ENCODE assay signal across 8 mouse cellular contexts in the genomic region with DNA sequence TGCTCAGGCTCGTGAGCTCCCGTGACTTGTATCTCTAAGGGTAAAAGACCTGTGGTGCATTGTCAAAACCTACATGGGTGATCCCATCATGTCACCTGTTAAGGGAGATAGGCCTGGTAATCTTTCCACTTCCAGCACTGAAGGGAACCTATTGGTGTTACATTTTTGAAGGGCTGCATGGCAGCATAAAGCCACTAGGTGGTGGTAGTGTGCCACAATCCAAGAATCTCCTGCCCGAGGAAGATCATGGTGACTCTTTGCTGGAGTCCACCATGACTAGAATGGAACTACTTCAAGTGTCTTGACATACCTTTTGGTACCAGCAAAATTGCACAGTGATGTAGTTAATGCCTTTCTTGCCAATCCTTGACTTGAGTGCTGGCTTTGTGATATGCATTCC. TPM values are rescaled to one million over a fixed set of nuclear protein-coding genes. Genes with fewer than 3 reads are reported as not detected.
DNase-seq lines count a peak whose midpoint lies in the region; ATAC-seq and TF ChIP-seq lines count a peak whose summit lies in the region.

No protein-coding gene starts in this region.

- no peak overlapping the region for H3K9ac ChIP-seq in forebrain, embryonic 15.5 days (replicated peaks)
- no peak overlapping the region for H3K9ac ChIP-seq in liver, embryonic 11.5 days (ENCODE audit: low read depth, low read length)

- peak; percentile 58 for DNase-seq in forebrain, embryonic 10.5 days (ENCODE audit: extremely low spot score, low spot score)
- DNase-seq in adrenal gland, postnatal 25 days = peak; percentile 41
- DNase-seq in embryonic facial prominence, embryonic 10.5 days (ENCODE audit: low spot score) = peak; percentile 66
- peak; percentile 66 for DNase-seq in kidney, adult 9 months
- DNase-seq in liver, embryonic 11.5 days (ENCODE audit: low spot score) = peak; percentile 44
- peak; percentile 73 to 75 for DNase-seq in right cerebral cortex, adult 2 months (ENCODE audit: low spot score in 2 of 2)

- 32% methylated on average over 3 of the region's 3 CpGs for WGBS in forebrain, embryonic 10.5 days
- WGBS in forebrain, embryonic 15.5 days = 33% methylated on average over 3 of the region's 3 CpGs
- 34% methylated on average over 3 of the region's 3 CpGs for WGBS in embryonic facial prominence, embryonic 10.5 days
- WGBS in liver, embryonic 11.5 days = 27% methylated on average over 3 of the region's 3 CpGs

- H3K79me3 ChIP-seq in C2C12 (ENCODE audit: low read depth) = no peaks in the 10 kb centered on the region

- H3K36me3 ChIP-seq in forebrain, embryonic 10.5 days (replicated peaks) = no peaks in the 10 kb centered on the region
- no peaks in the 10 kb centered on the region for H3K36me3 ChIP-seq in forebrain, embryonic 15.5 days
- no peaks in the 10 kb centered on the region for H3K36me3 ChIP-seq in C2C12 (ENCODE audit: control insufficient read depth, insufficient read depth)
- no peaks in the 10 kb centered on the region for H3K36me3 ChIP-seq in embryonic facial prominence, embryonic 10.5 days (replicated peaks)
- H3K36me3 ChIP-seq in liver, embryonic 11.5 days (ENCODE audit: control insufficient read depth, insufficient read depth, low read length) = no peaks in the 10 kb centered on the region

- H3K79me2 ChIP-seq in C2C12 (ENCODE audit: control insufficient read depth, insufficient read depth) = no peaks in the 10 kb centered on the region

- no peaks in the 10 kb centered on the region for H3K27me3 ChIP-seq in forebrain, embryonic 10.5 days (ENCODE audit: poor library complexity, severe bottlenecking)
- H3K27me3 ChIP-seq in forebrain, embryonic 15.5 days = no peaks in the 10 kb centered on the region
- H3K27me3 ChIP-seq in C2C12 (ENCODE audit: control insufficient read depth, insufficient read depth, insufficient read length) = peaks cover 6% of the 10 kb centered on the region
- H3K27me3 ChIP-seq in embryonic facial prominence, embryonic 10.5 days (replicated peaks; ENCODE audit: low read depth, poor library complexity, severe bottlenecking) = no peaks in the 10 kb centered on the region
- H3K27me3 ChIP-seq in liver, embryonic 11.5 days (replicated peaks; ENCODE audit: control insufficient read depth, insufficient read depth, low read length) = no peaks in the 10 kb centered on the region

- no peak overlapping the region for H3K27ac ChIP-seq in forebrain, embryonic 10.5 days
- H3K27ac ChIP-seq in forebrain, embryonic 15.5 days (replicated peaks) = no peak overlapping the region
- H3K27ac ChIP-seq in embryonic facial prominence, embryonic 10.5 days (replicated peaks) = no peak overlapping the region
- no peak overlapping the region for H3K27ac ChIP-seq in liver, embryonic 11.5 days (ENCODE audit: low read depth, low read length)

- ATAC-seq in forebrain, embryonic 15.5 days (replicated peaks) = no peak
- no peak; the same call in 1 of the 2 replicates for ATAC-seq in liver, embryonic 11.5 days (replicated peaks; ENCODE audit: low FRiP score)

- no peaks in the 10 kb centered on the region for H3K9me3 ChIP-seq in forebrain, embryonic 10.5 days
- no peaks in the 10 kb centered on the region for H3K9me3 ChIP-seq in forebrain, embryonic 15.5 days
- no peaks in the 10 kb centered on the region for H3K9me3 ChIP-seq in embryonic facial prominence, embryonic 10.5 days
- no peaks in the 10 kb centered on the region for H3K9me3 ChIP-seq in liver, embryonic 11.5 days (ENCODE audit: control insufficient read depth, low read length)

- no peak overlapping the region for H3K4me3 ChIP-seq in forebrain, embryonic 10.5 days
- no peak overlapping the region for H3K4me3 ChIP-seq in forebrain, embryonic 15.5 days
- no peak overlapping the region for H3K4me3 ChIP-seq in C2C12 (ENCODE audit: insufficient read depth, poor library complexity, severe bottlenecking)
- H3K4me3 ChIP-seq in embryonic facial prominence, embryonic 10.5 days = no peak overlapping the region
- H3K4me3 ChIP-seq in liver, embryonic 11.5 days (ENCODE audit: low read depth, low read length) = no peak overlapping the region

- no peak overlapping the region for H3K4me2 ChIP-seq in forebrain, embryonic 15.5 days (replicated peaks)
- no peak overlapping the region for H3K4me2 ChIP-seq in liver, embryonic 11.5 days

- TF ChIP-seq CTCF in C2C12 (IDR thresholded peaks at IDR 0.05; ENCODE audit: control insufficient read depth, insufficient read depth, insufficient read length) = peak; percentile 33

- no peak overlapping the region for H3ac ChIP-seq in C2C12 (ENCODE audit: control insufficient read depth, insufficient read length, low read depth)

- peaks cover 13% of the 10 kb centered on the region for H3K4me1 ChIP-seq in forebrain, embryonic 10.5 days
- peaks cover 22% of the 10 kb centered on the region for H3K4me1 ChIP-seq in forebrain, embryonic 15.5 days
- H3K4me1 ChIP-seq in embryonic facial prominence, embryonic 10.5 days = peaks cover 19% of the 10 kb centered on the region
- no peaks in the 10 kb centered on the region for H3K4me1 ChIP-seq in liver, embryonic 11.5 days (replicated peaks; ENCODE audit: control insufficient read depth, insufficient read depth, low read length)

TF ChIP-seq in C2C12, 6 proteins besides CTCF, POLR2A, EP300 and RAD21:
- TF ChIP-seq MYOD1 (IDR thresholded peaks at IDR 0.05; ENCODE audit: control insufficient read depth, insufficient read length, low read depth) = no peak
- no peak for TF ChIP-seq USF1 (IDR thresholded peaks at IDR 0.05; ENCODE audit: low read depth)
- TF ChIP-seq MAX (IDR thresholded peaks at IDR 0.05) = no peak
- no peak for TF ChIP-seq CEBPB (IDR thresholded peaks at IDR 0.05; ENCODE audit: low read depth)
- no peak for TF ChIP-seq FOSL1 (IDR thresholded peaks at IDR 0.05; ENCODE audit: insufficient read depth, low read length, poor library complexity, severe bottlenecking)
- TF ChIP-seq MYOG (IDR thresholded peaks at IDR 0.05; ENCODE audit: control insufficient read depth, extremely low read depth, insufficient read length) = no peak

RNA-seq across cellular contexts. Expression of gene Ice2, which starts 39.9 kb away (rescaled TPM):
- 21.1 and 22.0 TPM in 2 replicates for polyA plus RNA-seq in forebrain, embryonic 10.5 days (2016; fragmentation: Nextera tagmentation; extraction: Ambion mirVana)
- 14.4 and 16.4 TPM in 2 replicates for polyA plus RNA-seq in forebrain, embryonic 15.5 days (2015; fragmentation: Nextera tagmentation; extraction: Ambion mirVana)
- polyA plus RNA-seq in C2C12 (2012; fragmentation: generic; extraction: Trizol) = 2.6 TPM
- 16.9 and 19.8 TPM in 2 replicates for total RNA-seq in adrenal gland, postnatal 25 days (2021)
- 22.5 and 23.0 TPM in 2 replicates for polyA plus RNA-seq in embryonic facial prominence, embryonic 10.5 days (2016; fragmentation: Nextera tagmentation; extraction: Ambion mirVana)
- polyA plus RNA-seq in liver, embryonic 11.5 days (2014; fragmentation: Nextera tagmentation; extraction: Ambion mirVana) = 23.1 and 24.9 TPM in 2 replicates
